Mouse (Mus musculus): Measurements from ENCODE around the gene Plxdc2.
A peak's percentile ranks its signal among the peaks of the same experiment; 100 is the strongest.

The Plxdc2 gene

DNA sequence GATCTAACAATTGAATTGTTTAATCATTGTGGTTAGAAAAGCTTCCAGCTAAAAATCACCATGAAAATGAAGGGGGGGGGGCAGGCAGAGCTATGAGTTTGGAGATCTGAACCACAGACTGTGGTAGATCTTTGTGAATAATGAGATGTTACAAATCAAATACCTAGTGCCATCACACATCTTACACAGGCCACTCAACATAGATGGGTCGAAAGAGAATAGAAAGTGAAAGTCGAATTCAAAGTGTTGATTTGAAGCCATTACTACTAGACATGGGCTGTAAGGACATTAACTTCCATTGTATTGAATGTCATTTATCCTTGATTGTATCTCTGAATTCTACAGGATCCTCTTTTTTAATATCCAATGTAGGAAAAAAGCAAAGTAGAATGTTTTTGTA is 212.2 kb downstream of the Plxdc2 start:
- DNase-seq (ENCODE audit: low read depth, low spot score), result no peak

DNA sequence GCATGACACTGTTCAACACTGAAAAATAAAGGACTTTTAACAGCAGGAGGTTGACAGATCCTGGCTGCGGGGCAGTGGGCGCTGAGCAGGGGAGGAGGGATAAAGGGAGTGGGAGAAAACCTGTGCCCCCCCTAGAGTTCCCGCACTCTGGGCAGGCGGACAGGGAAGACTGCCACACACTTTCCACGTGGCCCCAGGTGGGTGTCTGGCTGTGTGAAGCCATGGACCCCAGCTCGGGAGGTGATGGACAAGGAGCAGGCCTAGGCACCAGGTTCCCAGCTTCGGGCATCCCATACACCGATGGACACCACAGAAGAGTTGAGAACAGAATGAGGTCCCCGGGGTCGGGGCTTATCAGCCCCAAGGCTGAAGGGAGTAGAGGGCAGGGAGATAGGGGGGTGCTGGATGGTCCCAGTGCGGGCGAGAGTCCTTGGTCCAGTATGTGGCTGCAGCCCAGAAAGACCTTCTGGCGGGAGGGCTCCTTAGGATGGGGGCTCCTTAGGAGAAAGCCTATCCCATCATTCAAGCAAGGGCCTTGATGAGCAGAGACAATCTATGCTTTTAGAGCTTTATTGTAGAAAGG is 215.2 kb downstream of the Plxdc2 start:
- DNase-seq (ENCODE audit: low read depth, low spot score), result no peak

DNA sequence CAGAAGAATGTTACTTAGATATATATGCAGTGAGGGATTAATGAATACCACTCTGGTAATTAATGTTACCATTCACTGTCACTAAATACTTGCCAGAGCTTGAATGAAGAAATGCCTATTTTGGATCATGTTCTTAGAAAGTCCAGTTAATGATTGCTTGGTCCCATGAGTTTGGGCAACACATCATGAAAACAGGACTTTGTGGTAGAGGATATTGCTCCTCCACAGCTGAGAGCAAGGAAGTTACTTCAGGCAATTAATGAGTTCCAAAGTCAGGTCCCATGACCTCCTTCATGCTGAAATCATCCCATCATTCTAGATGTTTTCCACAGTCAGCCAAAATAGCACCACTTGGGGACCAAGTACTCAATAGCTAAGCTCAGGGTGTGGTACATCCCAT is 220.5 kb downstream of the Plxdc2 start:
- no peak for DNase-seq (ENCODE audit: low read depth, low spot score)

DNA sequence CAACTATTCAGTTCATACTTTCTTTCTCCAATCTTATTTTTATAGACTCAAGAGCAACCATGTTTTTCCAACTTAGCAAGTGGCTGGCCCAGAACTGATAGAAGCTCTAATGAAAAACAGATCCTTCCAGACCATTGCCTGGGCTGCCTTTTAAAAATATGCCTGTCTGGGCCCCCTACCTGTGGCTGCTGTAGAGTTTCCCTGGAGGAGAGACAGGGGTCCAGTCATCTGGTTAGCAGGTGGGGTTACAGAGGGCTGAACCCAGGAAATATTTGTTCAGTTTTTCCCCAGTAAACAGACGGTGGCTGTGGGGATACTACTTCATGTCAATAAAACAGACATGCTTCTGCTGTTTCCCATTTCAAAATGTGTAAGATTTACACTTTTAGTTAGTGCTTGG is 222.0 kb downstream of the Plxdc2 start:
- DNase-seq (ENCODE audit: low read depth, low spot score), result no peak

DNA sequence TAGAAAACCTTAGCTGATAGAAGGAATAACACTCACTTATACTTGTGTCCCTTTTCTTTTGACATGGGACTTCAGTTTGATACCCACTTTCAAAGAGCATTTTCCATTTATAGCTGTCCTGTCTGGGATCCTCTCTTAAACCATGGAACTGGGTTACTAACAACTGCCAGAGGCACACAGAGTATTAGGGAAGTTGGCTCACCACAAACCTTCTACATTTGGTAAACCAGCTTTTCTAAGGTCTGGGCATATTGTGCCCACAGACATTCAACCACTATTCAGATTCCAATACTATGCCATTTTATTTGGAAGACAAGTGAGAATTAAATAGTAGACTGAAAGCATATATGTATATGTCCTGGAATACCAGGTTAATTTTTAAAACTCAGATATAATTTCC is 232.4 kb downstream of the Plxdc2 start:
- no peak for DNase-seq (ENCODE audit: low read depth, low spot score)

DNA sequence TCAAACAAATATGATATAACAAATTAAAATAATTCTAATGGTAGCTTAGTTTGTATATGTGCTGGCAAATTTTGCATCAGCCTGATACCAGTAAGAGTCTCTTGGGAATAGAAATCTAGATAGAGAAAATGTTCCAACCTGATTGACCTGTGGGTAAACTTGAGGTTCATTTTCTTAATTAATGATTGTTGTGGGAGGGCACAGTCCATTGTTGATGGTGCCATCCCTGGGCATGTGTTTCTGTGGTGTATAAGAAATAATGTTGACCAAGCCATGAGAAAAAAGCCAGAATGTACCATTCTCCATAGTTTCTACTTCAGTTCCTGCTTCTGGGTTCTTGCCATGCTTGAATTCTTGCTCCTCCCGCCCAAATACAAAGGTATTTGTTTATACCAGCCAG is 239.3 kb downstream of the Plxdc2 start:
- no peak for DNase-seq (ENCODE audit: low read depth, low spot score)

DNA sequence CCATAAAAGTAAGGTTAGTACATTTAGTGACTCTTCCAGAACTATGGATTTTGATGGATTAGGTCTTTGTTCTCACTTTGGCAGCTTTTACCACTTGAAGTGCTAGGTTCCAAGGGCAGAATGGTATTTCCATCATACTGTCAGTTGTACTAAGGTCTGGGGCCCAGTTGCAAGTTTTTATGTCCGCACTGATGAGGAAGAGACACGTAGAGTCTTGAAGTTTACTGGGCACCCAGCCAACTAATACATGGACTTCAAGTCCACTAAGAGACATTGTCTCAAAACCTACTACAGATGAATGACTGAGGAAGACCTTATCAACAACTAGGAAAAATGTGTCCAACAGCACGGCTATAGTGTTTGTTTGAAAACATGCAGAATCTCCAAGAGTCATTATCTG is 242.1 kb downstream of the Plxdc2 start:
- no peak for DNase-seq (ENCODE audit: low read depth, low spot score)

DNA sequence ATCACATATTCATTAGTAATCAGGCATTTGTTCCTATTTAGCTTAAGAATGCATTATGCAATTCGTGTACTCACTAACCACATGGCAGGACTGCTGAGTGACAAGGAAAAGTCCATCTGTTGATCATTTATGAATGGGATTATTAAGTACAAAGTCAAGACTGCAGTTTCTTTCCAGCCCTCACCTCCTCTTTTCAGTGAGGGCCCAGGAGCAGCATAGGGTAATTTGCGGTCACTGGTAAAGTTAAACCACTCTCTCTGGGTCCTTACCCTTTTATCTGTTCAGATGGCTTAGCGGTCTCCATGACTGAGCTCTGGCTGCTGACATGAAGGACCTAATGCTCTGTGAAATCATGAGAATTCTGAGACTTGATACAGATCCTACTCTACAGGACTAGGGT is 248.2 kb downstream of the Plxdc2 start:
- no peak for DNase-seq (ENCODE audit: low read depth, low spot score)

DNA sequence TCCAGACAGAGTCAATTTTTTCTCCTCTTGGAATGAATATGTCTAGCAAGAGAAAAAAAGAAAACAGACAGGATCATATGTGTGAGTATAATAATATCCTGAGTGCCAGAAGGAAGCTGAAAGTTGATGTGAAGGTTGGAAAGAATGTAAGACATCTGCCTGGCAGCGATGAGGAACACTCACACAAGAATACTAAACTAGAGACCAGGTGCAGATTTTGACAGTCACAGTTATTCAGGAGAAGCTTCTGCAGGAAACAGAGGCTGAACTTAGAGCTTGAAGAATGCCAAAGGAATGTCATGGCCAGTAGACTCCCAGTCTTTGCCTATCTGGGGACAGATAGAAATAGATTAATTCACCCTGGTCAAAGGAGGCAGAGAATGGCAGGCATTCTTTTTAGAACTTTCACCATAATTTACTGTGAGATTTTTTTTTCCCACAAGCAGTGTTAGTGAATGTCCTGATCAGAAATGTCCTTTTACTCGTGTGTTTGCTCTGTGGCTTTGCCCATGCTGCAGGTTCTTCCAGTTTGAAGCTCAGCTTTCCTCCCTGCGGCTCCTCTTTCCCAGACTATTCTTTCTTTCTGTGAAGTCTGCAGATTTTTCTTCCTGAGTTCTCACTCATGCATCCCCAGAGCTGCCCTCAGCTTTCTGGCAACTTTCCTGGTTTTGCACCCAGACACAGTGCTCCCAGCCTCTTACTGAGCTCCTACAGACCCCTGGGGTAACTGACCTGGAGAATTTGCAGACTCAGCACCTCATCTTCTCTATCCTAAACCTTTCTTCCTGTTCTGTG is 251.9 kb downstream of the Plxdc2 start:
- no peak for DNase-seq (ENCODE audit: low read depth, low spot score)

DNA sequence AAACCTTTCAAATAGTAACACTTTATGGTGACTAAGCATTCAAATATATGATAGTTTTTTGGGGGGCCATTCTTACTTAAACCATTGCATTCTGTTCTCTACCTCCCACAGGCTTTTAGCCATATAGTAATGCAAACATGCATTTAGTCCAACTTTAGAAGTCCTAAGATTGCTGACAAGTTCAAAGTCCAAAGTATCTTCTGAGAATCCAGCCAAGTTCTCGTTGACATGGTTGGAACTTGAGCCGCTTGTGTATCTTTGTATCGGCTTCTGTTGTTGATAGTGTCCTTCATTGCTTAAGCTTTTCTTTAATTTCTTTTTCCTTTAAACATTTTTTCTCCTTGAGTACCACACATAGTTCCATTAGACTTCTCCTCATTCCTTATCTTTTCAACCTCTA is 286.0 kb downstream of the Plxdc2 start:
- no peak for DNase-seq (ENCODE audit: low read depth, low spot score)

DNA sequence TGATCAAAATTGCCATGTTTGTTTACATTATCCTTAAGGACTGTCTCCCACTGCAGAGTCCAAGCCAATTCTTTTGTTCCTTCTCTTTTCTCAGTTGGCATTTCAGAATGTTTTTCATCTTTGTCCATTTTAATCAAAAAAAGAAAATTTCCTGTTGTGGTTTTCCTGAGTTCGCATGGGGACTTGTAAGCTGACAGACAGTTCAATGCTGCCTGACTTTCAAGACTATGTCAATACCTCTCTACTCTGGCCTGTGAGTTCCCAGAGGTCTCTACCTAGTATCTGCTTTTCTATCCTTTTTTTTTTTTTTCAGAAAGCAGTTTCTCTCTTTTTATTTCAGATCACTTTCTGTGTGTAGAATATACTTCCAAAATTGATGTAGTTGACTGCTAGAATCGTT is 295.6 kb downstream of the Plxdc2 start:
- DNase-seq (ENCODE audit: low read depth, low spot score), result no peak

DNA sequence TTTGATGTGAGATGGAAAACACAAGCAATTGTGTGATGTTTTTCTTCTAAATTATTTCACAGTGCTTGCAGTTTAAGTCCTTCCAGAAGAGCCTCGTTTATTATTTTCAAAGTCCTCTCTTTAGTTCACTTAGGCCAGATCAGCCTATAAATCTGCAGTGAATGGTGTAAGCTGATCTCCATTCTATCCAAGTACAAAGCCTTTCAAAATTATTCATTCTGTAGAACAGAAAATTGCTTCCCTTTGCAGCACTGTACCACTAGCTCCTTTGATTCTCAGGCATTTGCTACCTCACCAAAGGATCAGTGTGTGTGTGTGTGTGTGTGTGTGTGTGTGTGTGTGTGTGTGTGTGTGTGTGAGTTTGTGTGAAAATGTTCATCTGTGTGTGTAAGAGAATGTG is 308.4 kb downstream of the Plxdc2 start:
- DNase-seq (ENCODE audit: low read depth, low spot score), result no peak

DNA sequence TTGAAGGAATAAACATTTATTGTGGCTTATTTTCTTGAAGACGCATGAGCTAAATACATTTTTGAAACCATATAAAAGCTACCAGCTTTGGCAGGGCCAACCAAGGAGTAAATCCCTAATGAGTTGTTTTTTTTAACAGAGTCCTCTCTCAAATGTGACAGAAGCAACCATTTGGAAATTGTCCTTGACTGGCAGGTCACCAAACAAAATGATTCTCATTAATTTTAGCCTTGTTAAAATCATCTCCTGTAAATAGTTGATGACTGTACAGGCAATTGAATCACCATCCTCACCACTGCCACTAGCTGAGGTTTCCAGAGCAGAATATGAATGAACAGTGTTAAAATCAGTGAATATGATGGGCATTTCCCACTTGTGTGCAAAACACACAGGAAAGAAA is 312.3 kb downstream of the Plxdc2 start:
- no peak for DNase-seq (ENCODE audit: low read depth, low spot score)

DNA sequence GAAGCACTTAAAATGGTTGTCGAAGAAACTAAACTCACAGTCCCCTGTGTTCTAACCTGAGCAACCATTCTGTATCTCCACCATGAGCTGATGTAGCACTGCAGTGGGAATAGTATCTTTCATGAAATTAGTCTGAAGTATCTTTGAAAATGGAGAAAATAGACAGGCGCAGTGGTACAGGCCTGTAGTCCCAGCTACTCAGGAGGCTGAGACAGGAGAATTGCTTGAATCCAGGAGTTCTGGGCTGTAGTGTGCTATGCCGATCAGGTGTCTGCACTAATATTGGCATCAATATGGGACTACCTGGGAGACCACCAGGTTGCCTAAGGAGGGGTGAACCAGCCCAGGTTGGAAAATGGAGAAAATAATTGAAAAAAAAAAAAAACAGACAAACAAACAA is 326.8 kb downstream of the Plxdc2 start:
- no peak for DNase-seq (ENCODE audit: low read depth, low spot score)

DNA sequence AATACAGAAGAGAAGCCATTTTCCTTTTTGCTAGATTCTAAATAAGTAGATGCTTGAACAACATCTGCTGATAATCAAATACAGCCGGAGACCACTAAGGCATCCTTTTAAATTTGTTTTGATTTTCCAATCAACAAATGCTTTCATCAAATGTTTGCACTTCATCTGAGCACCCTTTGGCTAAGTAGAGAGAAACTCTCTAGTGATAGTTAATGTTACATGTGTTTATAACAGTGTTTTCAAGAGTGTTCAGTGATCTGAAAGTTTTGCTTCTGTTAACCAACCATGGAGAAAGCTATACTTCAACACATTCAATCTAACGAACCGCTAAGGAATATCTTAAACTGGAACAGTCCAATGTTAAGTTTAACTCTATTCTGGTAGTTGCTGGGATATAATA is 327.6 kb downstream of the Plxdc2 start:
- no peak for DNase-seq (ENCODE audit: low read depth, low spot score)

DNA sequence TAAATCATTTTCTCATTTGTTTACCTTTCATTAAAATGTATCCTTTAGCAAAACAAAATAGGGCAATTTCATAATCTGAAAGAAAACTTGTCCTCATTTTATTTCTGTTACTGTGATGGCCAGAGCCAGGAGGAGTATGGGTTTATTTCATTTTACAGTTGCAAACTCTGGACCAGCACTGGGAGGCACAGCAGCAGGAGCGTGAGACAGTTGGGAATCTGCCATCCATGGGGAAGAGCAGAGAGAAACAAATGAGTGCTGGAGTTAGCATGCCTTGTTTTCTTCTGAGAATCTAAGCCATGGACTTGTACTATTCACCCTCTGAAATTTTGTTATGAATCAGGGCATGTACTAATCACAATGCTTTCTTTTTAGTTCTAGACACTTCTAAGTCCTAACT is 328.4 kb downstream of the Plxdc2 start:
- no peak for DNase-seq (ENCODE audit: low read depth, low spot score)

DNA sequence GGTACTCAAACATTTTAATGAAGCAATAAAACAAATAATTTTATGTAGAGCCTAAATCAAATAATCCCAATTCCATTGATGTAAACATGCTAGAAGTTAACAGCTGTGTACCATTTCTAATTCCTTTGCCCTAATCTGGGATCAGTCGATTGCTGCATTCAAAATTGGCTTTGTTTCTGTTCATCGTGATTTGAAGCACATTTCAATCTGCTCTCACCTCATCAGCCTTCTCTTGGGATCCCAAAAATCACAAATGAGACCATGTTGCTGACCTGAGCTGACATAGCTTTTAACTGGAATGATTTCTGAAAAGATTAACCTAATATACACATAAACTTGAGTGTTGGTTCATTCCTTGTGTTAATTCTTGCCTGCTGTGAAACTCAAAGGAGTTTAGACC is 340.3 kb downstream of the Plxdc2 start:
- DNase-seq (ENCODE audit: low read depth, low spot score), result no peak

DNA sequence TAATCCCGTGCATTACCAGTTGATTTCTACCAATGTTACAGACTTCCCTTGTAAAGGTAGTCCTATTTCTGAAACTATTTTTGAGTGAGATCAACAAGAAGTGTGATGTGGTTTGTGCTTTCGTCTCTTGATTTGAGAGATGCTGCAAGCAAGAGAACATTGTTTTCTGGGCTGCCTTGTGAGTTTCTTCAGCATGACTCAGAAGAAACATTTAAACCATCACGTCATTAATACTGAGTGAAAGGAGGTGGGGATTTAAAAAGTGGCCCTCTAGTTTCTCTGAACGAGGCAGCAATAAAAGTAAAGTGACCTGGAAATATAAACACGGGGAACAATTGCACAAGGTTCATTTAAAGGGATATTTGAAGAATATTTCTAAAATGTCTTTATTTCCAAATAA is 341.1 kb downstream of the Plxdc2 start:
- no peak for DNase-seq (ENCODE audit: low read depth, low spot score)

DNA sequence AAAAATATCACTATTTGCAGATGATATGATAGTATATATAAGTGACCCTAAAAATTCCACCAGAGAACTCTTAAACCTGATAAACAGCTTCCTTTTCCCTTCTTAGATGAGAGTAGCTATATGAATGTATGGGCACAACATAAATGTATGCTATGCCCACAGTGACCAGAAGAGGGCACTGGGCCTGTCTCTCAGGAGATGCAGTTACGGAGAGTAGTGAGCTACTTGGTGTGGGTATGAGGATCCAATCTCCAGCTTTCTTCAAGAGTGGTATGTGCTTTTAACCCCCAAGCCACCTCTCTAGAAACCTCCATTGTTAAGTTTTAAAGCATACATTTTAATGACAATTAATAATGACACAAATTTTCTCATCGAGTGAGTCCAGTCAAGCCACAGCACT is 350.1 kb downstream of the Plxdc2 start:
- DNase-seq (ENCODE audit: low read depth, low spot score), result peak; percentile 2

DNA sequence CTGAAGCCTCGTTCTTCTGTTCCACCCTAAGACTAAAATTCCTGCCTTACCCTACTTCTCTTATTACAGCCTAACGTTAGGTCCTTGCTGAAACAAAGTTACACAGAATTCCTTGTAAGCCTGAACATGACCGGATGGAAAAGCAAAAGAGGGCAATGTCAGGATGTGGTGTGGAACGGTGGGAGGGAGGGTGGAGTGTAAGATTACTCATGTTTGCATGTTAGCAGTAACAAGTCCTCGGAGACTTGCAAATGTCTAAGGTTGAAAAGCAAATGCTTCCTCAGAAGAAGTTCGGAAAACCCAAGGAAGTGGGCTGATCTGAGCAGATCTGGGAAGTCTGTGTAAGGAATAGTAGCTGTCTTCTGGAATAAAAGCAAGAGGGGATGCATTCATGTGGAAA is 353.8 kb downstream of the Plxdc2 start:
- DNase-seq (ENCODE audit: low read depth, low spot score), result no peak

DNA sequence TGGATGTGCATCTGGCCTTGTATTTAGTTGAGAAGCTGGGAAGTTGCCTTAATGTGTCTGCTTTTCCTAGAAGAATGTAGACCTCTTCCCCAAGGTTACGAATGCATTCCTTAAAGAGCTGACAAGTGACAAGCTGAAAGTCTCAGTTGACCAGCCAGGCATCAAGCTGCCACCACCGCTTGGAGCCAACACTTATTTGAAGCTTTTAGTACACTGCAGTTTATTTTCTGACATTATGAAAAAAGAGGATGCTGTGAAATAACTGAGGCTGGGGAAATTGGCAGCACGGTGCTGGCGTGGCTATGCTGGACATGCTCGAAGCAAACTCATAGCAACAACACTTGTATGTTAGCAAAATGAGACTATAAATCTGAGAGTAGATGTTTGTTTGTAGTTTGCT is 374.9 kb downstream of the Plxdc2 start:
- DNase-seq (ENCODE audit: low read depth, low spot score), result no peak

DNA sequence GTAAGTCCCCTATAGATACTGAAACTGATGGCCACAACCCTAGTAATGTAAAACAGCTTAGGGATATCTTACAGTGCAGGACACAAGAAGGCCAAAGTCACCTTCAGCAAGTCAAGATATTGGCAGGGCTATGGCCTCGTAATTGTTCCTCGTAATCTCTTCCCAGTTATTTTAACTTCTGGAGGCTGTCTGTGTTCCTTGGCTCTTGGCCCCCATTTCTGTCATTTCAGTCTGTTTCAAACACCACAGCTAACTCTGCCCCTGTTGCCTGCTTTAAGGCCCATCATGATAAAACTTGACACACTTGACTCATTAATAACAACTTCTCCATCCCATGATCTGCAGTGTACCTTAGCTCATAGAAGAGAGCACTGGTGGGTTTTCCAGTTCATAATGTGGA is 378.3 kb downstream of the Plxdc2 start:
- no peak for DNase-seq (ENCODE audit: low read depth, low spot score)

DNA sequence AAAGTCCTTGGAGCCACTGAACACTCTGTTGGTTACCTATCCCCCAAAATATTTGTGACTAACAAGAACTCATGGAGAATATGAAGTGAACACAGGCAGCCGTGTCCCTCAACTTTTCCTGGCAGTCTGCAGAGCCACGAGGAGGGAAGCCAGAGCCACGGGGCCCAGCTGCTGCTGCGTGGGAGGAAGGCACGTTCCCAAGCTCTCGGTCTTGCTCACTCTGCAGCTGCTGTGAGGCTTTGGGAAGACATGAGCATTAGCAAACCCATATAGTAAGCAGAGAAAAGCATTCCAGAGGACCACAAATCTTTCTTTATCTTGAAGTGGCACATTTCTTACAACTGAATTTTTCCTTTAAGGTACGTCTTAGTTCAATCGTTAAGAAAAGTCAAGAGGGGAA is 382.1 kb downstream of the Plxdc2 start:
- no peak for DNase-seq (ENCODE audit: low read depth, low spot score)

DNA sequence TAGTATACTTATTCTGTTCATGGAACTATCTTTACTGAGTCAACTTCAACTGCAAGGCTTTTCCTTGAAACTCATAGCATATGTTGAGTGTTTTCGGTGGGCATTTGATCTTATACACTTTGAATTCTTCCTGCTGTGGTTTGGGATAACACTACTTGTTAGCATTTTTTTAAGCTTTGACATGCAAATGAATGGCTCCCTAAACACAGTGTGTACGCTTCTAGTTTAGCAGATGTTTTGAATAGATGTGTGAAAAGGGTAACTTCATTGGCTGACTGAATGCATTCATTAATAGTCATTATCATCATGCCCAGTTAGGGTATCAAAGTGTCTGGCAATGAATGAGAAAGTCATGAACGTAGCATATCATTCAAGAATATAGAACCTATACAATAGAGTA is 385.7 kb downstream of the Plxdc2 start:
- DNase-seq (ENCODE audit: low read depth, low spot score), result no peak
